Mouse (Mus musculus) ES-E14 (cell line): ENCODE data around the gene Tph2. TPM values are rescaled to one million over a fixed set of nuclear protein-coding genes. Genes with fewer than 3 reads are reported as not detected.

ENCODE experiments used
- DNase-seq: peaks from one replicate; pipeline ENCODE4 v3.0.0-alpha.2; 2013; ENCODE audit warnings: low read depth, low spot score
- H3K27ac ChIP-seq: 2 replicates; pipeline ENCODE4 v1.5.1; 2012; ENCODE audit warnings: low read depth, mild to moderate bottlenecking, low read length, moderate library complexity, mixed read lengths; ENCODE audit not compliant: poor library complexity, insufficient read depth, severe bottlenecking
- H3K36me3 ChIP-seq: 2 replicates; pipeline ENCODE4 v1.6.1; 2012; ENCODE audit warnings: mild to moderate bottlenecking, low read length, moderate library complexity, mixed read lengths; ENCODE audit not compliant: control insufficient read depth, poor library complexity, insufficient read depth, severe bottlenecking
- H3K4me1 ChIP-seq, 2 experiments: fragments of 150-350 bp in 1 of 2; sonication (generic) in 1 of 2; 2 replicates each; pipeline ENCODE4 v1.6.1; 2012; ENCODE audit warnings: low read length in 2 of 2, mild to moderate bottlenecking in 1 of 2, mixed read lengths in 1 of 2; ENCODE audit not compliant: control insufficient read depth in 2 of 2, insufficient read depth in 2 of 2, poor library complexity in 1 of 2
- H3K4me3 ChIP-seq, 2 experiments: fragments of 150-350 bp in 1 of 2; sonication (generic) in 1 of 2; 2 replicates each; pipeline ENCODE4 v1.5.1; 2012; ENCODE audit warnings: low read length in 2 of 2, low read depth in 1 of 2, mild to moderate bottlenecking in 1 of 2, mixed read lengths in 1 of 2; ENCODE audit not compliant: insufficient read depth in 1 of 2, poor library complexity in 1 of 2, severe bottlenecking in 1 of 2
- H3K9ac ChIP-seq: 2 replicates; pipeline ENCODE4 v1.6.1; 2012; ENCODE audit warnings: low read depth, mild to moderate bottlenecking, low read length, mixed read lengths; ENCODE audit not compliant: poor library complexity, insufficient read depth, severe bottlenecking
- H3K9me3 ChIP-seq: fragments of 150-350 bp; sonication (generic); 2 replicates; pipeline ENCODE4 v1.6.1; 2012; ENCODE audit warnings: low read depth, mild to moderate bottlenecking, low read length; ENCODE audit not compliant: control insufficient read depth, insufficient read depth
- CHD2 ChIP-seq: IDR thresholded peaks from 2 replicates; pipeline ENCODE4 v1.6.1; 2014; ENCODE audit warnings: mild to moderate bottlenecking, low read depth, low read length, inconsistent platforms
- HCFC1 ChIP-seq: IDR thresholded peaks from 2 replicates; pipeline ENCODE4 v1.6.1; 2012; ENCODE audit warnings: low read length, inconsistent platforms, borderline replicate concordance; ENCODE audit not compliant: insufficient read depth
- MAFK ChIP-seq: IDR thresholded peaks from 2 replicates; pipeline ENCODE4 v1.6.1; 2014; ENCODE audit warnings: mild to moderate bottlenecking, low read depth, low read length, inconsistent platforms; ENCODE audit not compliant: insufficient read depth
- ZC3H11A ChIP-seq: IDR thresholded peaks from 2 replicates; pipeline ENCODE4 v1.6.1; 2012; ENCODE audit warnings: low read depth, mild to moderate bottlenecking, inconsistent platforms, low read length, borderline replicate concordance
- ZNF384 ChIP-seq: IDR thresholded peaks from 2 replicates; pipeline ENCODE4 v1.6.1; 2012; ENCODE audit warnings: low read depth, low read length, inconsistent platforms
- in situ Hi-C, 2 experiments: fragments of 600-800 bp; cut with MboI; formaldehyde crosslinking; loops; one replicate each; pipeline ENCODE4 v1.15.1; 2025; ENCODE audit warnings: low sequenced_read_pairs in 2 of 2, inconsistent platforms in 1 of 2; ENCODE audit not compliant: unreplicated experiment in 2 of 2
- total RNA-seq: library from RNA; depleted of rRNA; stranded (reverse); fragments of 300-350 nt; gene quantifications from 2 replicates; pipeline ENCODE4 v1.2.3, GENCODE M21; 2012

Gene Tph2
- total RNA-seq, 1 experiment = 0.18 TPM

- H3K27ac ChIP-seq = no peak overlapping the region
- H3K36me3 ChIP-seq = no peaks in the 10 kb centered on the region
- H3K9me3 ChIP-seq = no peaks in the 10 kb centered on the region
- no peak for DNase-seq
- H3K4me3 ChIP-seq = no peak overlapping the region
- no peak overlapping the region for H3K9ac ChIP-seq
- in situ Hi-C loops = no loop called here
- H3K4me1 ChIP-seq = no peaks in the 10 kb centered on the region
- no peak for TF ChIP-seq CHD2
- no peak for TF ChIP-seq MAFK
- TF ChIP-seq HCFC1 = no peak
- TF ChIP-seq ZNF384 = no peak
- TF ChIP-seq ZC3H11A = no peak
Observed at GRCm38 (mm10) chr10:115069123-115069911, 115.5 kb downstream of the Tph2 start.

- no peak for DNase-seq
- TF ChIP-seq CHD2 (no peak), MAFK (no peak), ZNF384 (no peak), ZC3H11A (no peak), HCFC1 (no peak)
- no peaks in the 10 kb centered on the region for H3K36me3 ChIP-seq
- H3K9ac ChIP-seq = no peak overlapping the region
- H3K4me1 ChIP-seq = no peaks in the 10 kb centered on the region
- no peaks in the 10 kb centered on the region for H3K9me3 ChIP-seq
- H3K4me3 ChIP-seq = no peak overlapping the region
- H3K27ac ChIP-seq = no peak overlapping the region
- in situ Hi-C loops = no loop called here
Observed at GRCm38 (mm10) chr10:115063936-115064335, 120.9 kb downstream of the Tph2 start.

GRCm38 (mm10) chr10:115061498-115061897, 123.3 kb downstream of the Tph2 start:
- H3K27ac ChIP-seq = no peak overlapping the region
- no peak overlapping the region for H3K9ac ChIP-seq
- no peaks in the 10 kb centered on the region for H3K9me3 ChIP-seq
- in situ Hi-C loops = no loop called here
- no peak overlapping the region for H3K4me3 ChIP-seq
- H3K36me3 ChIP-seq = no peaks in the 10 kb centered on the region
- H3K4me1 ChIP-seq = no peaks in the 10 kb centered on the region
- no peak for DNase-seq
- no peak for TF ChIP-seq HCFC1
- no peak for TF ChIP-seq ZC3H11A
- no peak for TF ChIP-seq CHD2
- no peak for TF ChIP-seq ZNF384
- TF ChIP-seq MAFK = no peak

GRCm38 (mm10) chr10:115060759-115061158, 124.1 kb downstream of the Tph2 start:
- in situ Hi-C loops = no loop called here
- Histone ChIP-seq H3K9me3 (no peaks in the 10 kb centered on the region), H3K9ac (no peak overlapping the region), H3K27ac (no peak overlapping the region), H3K36me3 (no peaks in the 10 kb centered on the region), H3K4me1 (no peaks in the 10 kb centered on the region), H3K4me3 (no peak overlapping the region)
- DNase-seq = no peak
- no peak for TF ChIP-seq CHD2
- TF ChIP-seq MAFK = no peak
- TF ChIP-seq ZC3H11A = no peak
- TF ChIP-seq ZNF384 = no peak
- TF ChIP-seq HCFC1 = no peak
